Mouse (Mus musculus) thymus, adult 2 months (tissue): ENCODE measurements around the gene Tmem151b. TPM values are rescaled to one million over a fixed set of nuclear protein-coding genes. Genes with fewer than 3 reads are reported as not detected.

ENCODE experiments used
- DNase-seq: peaks from one replicate; pipeline ENCODE4 v3.0.0; 2021
- H3K27ac ChIP-seq: fragments of 200-500 bp; 2 replicates; pipeline ENCODE4 v1.5.1; 2012; ENCODE audit warnings: low read length, control low read depth; ENCODE audit not compliant: control insufficient read depth, insufficient read depth
- H3K27me3 ChIP-seq: fragments of 200-500 bp; 2 replicates; pipeline ENCODE4 v1.6.1; 2012; ENCODE audit warnings: mild to moderate bottlenecking, low read length, moderate library complexity, mixed read lengths; ENCODE audit not compliant: control insufficient read depth, insufficient read depth
- H3K36me3 ChIP-seq: fragments of 200-500 bp; 2 replicates; pipeline ENCODE4 v1.6.1; 2012; ENCODE audit warnings: mild to moderate bottlenecking, low read length, moderate library complexity; ENCODE audit not compliant: control insufficient read depth, insufficient read depth
- H3K4me1 ChIP-seq: fragments of 200-500 bp; replicated peaks from 2 replicates; pipeline ENCODE4 v1.6.1; 2012; ENCODE audit warnings: low read length; ENCODE audit not compliant: control insufficient read depth, insufficient read depth
- H3K4me3 ChIP-seq: fragments of 200-500 bp; 2 replicates; pipeline ENCODE4 v1.5.1; 2012; ENCODE audit warnings: mild to moderate bottlenecking, low read length, control low read depth, moderate library complexity; ENCODE audit not compliant: control insufficient read depth, insufficient read depth
- CTCF ChIP-seq: fragments of 200-500 bp; IDR thresholded peaks from 2 replicates; pipeline ENCODE4 v1.5.1; 2012; ENCODE audit warnings: mild to moderate bottlenecking, control low read depth, low read length, moderate library complexity, borderline replicate concordance; ENCODE audit not compliant: control insufficient read depth, poor library complexity, insufficient read depth; ENCODE audit errors: extremely low read depth
- POLR2A ChIP-seq: fragments of 200-500 bp; IDR thresholded peaks from 2 replicates; pipeline ENCODE4 v1.6.1; 2012; ENCODE audit warnings: mild to moderate bottlenecking, low read length, control low read depth, moderate library complexity; ENCODE audit not compliant: control insufficient read depth, poor library complexity, insufficient read depth; ENCODE audit errors: extremely low read depth
- WGBS: fragments of 180-500 bp; shearing (Covaris S2); methylation state at CpG from one replicate; pipeline ENCODE4 v1.1.7; 2018; 5-methylcytosine and 5-hydroxymethylcytosine counted together
- polyA plus RNA-seq: library from polyadenylated mRNA; depleted of rRNA; stranded (reverse); fragments of >200 nt; gene quantifications from 2 replicates; pipeline ENCODE4 v1.2.3, GENCODE M21; 2012; rRNA removed

Gene Tmem151b
- polyA plus RNA-seq = 44.6 and 65.5 TPM in 2 replicates

DNA sequence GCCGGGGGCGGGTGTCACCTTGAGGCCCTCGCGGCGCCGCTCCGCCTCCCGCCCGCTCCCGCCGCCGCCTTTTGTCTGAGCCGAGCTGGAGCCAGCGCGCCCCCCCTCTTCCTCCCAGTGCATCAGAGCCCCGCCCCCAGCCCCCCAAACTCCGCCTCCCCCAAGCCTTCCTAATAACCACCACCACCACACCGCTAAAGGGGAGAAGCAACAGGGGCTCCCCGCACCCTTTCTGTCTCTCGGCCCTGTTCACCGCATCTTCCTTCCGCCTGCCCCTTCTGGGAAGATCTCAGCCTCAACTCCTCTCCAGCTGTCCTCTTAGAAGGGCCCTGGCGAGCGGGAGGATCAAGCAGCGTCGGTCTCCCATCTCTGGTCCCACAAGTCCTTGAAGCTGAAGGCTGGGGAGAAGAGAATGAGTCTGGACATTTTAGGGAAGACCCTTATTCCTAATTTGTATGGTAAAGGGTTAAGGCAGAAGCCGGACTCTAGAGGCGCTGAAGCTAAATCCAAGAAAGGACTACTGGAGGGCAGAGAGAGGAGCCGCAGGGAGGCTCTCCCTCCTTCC, at the start of gene Tmem151b:
TSS of gene Tmem151b (minus strand) at position 61 of the 565 bp plus-strand sequence.
- TF ChIP-seq POLR2A (no peak), CTCF (no peak)
- Histone ChIP-seq H3K27me3 (no peaks in the 10 kb centered on the region), H3K4me1 (peaks cover 26% of the 10 kb centered on the region)

DNA sequence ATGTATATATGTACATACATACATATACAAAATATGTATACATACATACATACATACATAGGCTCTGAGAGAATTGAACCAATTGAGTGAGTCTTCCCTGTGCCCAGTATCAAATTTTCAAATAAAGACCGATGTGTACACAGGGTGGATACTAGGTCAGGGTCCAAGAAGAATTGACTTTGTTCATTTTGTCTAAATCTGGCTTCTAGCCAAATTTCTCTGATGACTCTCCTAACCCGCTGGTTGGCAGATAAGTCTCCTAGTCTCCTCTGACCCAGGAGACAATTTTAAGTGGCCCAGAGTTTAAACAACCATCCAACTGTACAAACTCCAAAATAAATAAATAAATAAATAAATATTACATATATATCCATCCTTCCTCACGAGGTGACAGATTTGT, 49.4 kb upstream of the Tmem151b start:
- Histone ChIP-seq H3K4me3 (no peak overlapping the region), H3K4me1 (peaks cover 34% of the 10 kb centered on the region), H3K36me3 (no peaks in the 10 kb centered on the region), H3K27me3 (no peaks in the 10 kb centered on the region), H3K27ac (no peak overlapping the region)
- WGBS = 91% methylated on average over 3 of the region's 3 CpGs
- DNase-seq = no peak
- TF ChIP-seq CTCF = no peak
- no peak for TF ChIP-seq POLR2A

More for the DNA sequence above, at the start of gene Tmem151b:
- DNase-seq = peak; percentile 56
- WGBS = 4% methylated on average over 28 of the region's 29 CpGs
- H3K4me3 ChIP-seq = peak within 1 kb of the TSS; percentile 66
- no peak within 1 kb of the TSS; the same call in 1 of the 2 replicates for H3K27ac ChIP-seq
- H3K36me3 ChIP-seq = no peaks in the 10 kb centered on the region; the same call in 1 of the 2 replicates

DNA sequence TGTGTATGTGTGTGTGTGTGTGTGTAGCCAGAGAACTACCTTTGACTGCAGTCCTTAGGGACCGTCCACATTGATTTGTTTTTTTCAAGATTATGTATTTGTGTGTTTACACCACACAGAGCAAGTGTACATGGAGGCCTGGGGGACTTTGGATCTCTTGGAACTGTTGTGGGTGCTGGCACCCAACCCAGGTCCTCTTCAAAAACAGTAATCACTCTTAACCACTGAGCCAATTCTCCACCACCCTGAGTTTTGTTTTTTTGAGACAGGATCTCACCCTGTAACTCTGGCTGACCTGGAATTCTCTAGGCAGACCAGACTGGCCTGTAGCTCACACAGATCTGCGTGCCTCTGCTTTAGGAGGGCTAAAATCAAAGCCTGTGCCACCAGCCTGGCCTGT, 48.9 kb upstream of the Tmem151b start:
- H3K27me3 ChIP-seq = no peaks in the 10 kb centered on the region
- TF ChIP-seq CTCF (no peak), POLR2A (no peak)
- H3K4me1 ChIP-seq = peaks cover 39% of the 10 kb centered on the region
- no peaks in the 10 kb centered on the region for H3K36me3 ChIP-seq
- no peak for DNase-seq
- no peak overlapping the region for H3K27ac ChIP-seq
- WGBS = 100% methylated on average over 2 of the region's 2 CpGs
- H3K4me3 ChIP-seq = no peak overlapping the region

DNA sequence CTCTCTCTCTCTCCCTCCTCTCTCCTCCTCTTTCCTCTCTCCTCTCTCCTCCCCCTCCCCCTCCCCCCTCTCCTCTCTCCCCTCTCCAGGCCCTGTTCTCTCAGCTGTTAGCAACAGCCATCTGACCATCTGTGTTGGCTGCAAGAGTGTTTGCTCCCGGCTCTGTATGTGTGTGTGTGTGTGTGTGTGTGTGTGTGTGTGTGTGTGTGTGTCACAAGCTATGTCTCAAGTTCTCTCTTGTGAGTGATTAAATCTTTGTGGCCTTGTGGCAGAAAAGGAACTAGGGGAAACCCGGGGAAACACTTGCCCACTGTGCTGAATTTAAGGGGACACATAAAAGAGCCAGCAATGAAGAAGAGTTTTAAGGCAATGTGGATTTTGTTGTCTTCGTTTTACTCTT, 48.3 kb upstream of the Tmem151b start:
- no peak for DNase-seq
- 10% methylated on average over 3 of the region's 3 CpGs for WGBS
- Histone ChIP-seq H3K4me3 (no peak overlapping the region), H3K36me3 (no peaks in the 10 kb centered on the region), H3K27me3 (no peaks in the 10 kb centered on the region), H3K27ac (no peak overlapping the region), H3K4me1 (peaks cover 45% of the 10 kb centered on the region)
- no peak for TF ChIP-seq CTCF
- no peak for TF ChIP-seq POLR2A

DNA sequence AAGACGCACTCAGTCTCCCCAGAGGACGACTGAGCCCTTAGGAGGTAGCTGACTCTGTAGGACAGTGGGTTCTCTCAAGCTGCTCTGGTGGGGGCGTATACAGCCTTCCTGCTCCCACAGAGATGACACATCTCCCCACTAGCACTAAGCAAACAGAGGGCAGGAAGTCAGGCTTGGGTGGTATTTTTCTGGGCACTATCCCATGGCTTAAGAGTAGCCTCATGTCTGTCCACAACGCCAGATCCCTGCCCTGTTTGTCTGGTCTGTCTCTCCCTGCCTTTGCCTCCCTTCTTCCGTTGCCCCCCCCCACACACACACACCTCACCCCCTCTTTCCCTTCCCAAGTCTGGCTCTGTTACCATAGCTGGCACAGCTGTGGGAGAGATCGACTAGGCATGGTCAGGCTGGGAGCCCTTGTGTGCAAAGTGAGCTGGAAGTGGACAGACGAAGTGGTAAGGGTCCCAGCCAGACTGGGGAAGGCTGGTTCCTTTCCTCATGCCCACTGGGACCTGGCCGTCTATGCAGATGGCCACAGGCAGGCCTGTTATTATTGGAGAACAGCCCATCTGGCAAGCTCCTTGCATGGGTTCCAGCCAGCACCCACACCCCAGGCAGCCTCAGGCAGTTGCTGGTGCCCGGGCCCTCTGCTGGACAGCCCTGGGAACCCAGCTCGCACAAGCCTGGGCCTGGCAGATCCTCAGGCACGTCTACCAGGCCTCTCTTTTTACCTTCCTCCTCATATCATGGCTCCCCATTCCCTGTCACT, 47.3 kb upstream of the Tmem151b start:
- H3K4me1 ChIP-seq = peaks cover 54% of the 10 kb centered on the region
- TF ChIP-seq POLR2A (no peak), CTCF (peak; percentile 71; the same call in 1 of the 2 replicates)
- no peak for DNase-seq
- 53% methylated on average over 11 of the region's 11 CpGs for WGBS
- no peaks in the 10 kb centered on the region for H3K27me3 ChIP-seq
- H3K4me3 ChIP-seq = no peak overlapping the region
- no peak overlapping the region for H3K27ac ChIP-seq
- H3K36me3 ChIP-seq = no peaks in the 10 kb centered on the region

DNA sequence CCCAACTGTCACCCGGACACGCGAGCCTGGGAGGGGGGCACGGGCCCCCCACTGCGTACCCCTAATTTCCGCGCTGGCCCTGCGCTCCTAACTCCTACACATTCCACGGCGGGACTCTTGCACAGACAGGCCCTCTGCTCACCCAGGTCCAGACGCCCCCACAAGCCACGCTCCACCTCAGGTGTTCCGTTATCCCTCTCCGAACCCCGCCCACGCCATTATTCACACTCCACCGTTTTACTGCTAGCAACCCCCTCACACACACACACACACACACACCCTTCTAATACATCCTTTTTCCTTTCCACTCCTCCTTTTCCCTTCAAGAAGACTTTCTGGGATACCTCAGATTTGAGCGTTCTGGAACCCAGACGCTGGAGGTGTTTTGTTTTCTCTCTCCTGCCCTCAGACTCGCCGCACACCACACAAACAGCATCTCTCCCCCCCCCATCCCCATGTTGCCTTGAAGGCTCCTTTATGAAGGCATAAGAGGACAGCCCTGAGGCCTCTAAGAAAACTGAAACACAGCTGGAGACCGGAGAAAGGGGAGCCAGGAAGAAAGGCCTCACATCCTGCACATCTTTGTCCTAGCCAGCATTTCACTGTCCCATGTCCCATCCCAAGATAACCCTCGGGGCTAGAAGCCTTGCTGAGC, 46.4 kb upstream of the Tmem151b start:
- no peak for TF ChIP-seq CTCF
- no peak for TF ChIP-seq POLR2A
- Histone ChIP-seq H3K27me3 (no peaks in the 10 kb centered on the region), H3K27ac (no peak overlapping the region), H3K4me1 (peaks cover 60% of the 10 kb centered on the region), H3K4me3 (peak overlapping the region; percentile 73), H3K36me3 (no peaks in the 10 kb centered on the region)
- 16% methylated on average over 23 of the region's 23 CpGs for WGBS
- DNase-seq = no peak
